Mouse (Mus musculus): ENCODE measurements around the gene Cxcl14.

The Cxcl14 gene

GRCm38 (mm10) chr13:56289998-56290397, 6.4 kb downstream of the Cxcl14 start:
- no peak for DNase-seq (ENCODE audit: low read depth)

- no peak for DNase-seq (ENCODE audit: low read depth)
These were observed 7.1 kb downstream of the Cxcl14 start for GRCm38 (mm10) chr13:56289261-56289660.

DNA sequence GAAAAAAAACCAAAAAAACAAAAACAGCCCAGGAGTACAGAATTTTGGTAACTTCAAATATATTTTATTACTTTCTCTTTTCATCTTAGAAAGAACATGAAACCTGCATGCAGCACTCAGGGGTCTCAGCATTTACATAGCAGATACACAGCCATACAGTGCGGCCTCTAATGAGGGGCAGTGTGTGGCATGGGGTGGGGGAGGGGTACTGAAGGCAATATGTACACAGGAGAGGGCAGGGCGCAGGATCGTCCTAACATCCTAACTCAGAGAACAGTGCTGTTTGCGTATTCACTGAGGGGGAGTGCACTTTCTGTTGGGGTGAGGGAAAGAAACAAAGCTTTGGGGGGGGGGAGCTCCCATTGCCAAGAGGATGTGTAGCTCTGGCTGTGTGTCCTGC, 7.8 kb downstream of the Cxcl14 start:
- DNase-seq (ENCODE audit: low read depth) = no peak

GRCm38 (mm10) chr13:56287091-56287490, 9.3 kb downstream of the Cxcl14 start:
- no peak for DNase-seq (ENCODE audit: low read depth)

- no peak for DNase-seq (ENCODE audit: low read depth)
These were observed 13.0 kb downstream of the Cxcl14 start for GRCm38 (mm10) chr13:56283321-56283720.

DNA sequence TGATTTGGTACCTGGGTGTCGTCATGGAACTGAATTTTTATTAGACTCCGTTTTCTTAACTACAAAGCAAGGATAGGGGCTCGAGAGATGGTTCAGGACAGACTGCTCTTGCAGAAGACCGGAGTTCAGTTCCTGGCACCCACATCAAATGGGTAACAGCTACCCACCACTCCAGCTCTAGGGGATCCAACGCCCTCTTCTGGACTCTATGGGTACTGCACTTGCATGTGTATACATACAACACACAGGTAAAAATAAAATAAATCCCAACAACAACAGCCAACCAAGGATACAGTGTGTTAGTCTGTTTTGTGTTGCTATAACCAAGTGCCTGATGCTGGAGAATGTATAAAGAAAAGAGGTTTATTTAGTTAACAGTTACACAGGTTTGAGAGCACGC, 16.0 kb downstream of the Cxcl14 start:
- no peak for DNase-seq (ENCODE audit: low read depth)

GRCm38 (mm10) chr13:56279439-56279838, 16.9 kb downstream of the Cxcl14 start:
- peak; percentile 81 for DNase-seq (ENCODE audit: low read depth)

GRCm38 (mm10) chr13:56275171-56275570, 21.2 kb downstream of the Cxcl14 start:
- DNase-seq (ENCODE audit: low read depth) = no peak

DNA sequence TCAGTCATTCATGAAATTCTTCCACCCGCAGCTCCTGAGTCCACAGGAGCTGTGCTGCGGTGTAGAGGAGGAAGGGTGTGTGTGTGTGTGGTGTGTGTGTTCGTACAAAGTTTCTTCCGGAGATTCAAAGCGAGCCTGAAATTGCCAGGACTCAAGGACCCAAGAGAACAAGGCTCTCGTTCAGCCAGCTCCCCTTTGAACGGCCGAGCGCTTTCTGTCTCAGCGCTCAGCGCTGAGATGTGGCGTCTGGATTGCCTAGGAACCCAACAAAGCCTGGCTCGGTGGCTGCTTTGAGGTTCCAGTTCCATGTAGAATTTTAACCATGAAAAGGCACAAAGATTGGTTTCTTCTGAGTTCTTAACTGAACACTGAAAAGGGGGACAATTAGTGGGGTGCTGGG, 26.2 kb downstream of the Cxcl14 start:
- no peak for DNase-seq (ENCODE audit: low read depth)

GRCm38 (mm10) chr13:56267396-56267795, 29.0 kb downstream of the Cxcl14 start:
- no peak for DNase-seq (ENCODE audit: low read depth)

DNA sequence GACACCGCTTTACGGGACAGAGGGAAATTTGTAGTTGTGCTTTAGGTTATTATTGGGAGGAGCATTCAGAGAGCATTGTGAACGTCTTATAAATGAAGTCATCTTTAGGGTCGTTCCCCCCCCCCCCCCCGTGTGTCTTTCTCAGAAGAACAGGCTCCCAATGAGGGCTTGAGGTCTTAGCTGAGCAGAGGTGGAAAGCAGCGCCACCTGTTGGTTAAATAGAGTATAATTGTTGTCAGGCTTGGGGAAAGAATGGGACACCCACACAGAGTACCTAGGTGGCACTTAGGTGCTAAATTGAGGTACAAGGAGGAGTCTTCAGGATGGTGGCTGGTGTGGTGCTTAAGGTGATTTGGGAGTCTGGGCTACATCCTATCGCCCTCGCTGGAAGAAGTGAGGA, 29.9 kb downstream of the Cxcl14 start:
- peak; percentile 65 for DNase-seq (ENCODE audit: low read depth)

DNA sequence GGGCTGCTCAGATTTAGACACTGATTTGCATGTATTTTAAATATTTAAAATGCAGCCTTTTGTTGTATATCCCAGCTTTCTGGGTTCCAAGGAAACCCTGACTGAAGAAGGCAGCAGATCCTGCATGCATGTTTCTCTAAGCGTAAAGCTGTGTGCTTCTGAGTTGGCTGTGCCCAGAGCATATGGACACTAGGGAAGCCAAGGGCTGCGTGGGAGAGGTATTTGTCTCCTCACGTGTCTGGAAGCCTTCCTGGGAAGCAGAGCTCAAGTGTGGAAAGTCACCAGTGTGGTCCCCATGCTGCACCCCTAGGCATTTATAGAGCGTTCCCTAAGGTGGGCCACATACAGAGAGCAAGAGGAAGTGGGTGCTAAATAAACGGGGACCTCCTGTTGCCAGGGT, 30.7 kb downstream of the Cxcl14 start:
- DNase-seq (ENCODE audit: low read depth) = no peak

DNA sequence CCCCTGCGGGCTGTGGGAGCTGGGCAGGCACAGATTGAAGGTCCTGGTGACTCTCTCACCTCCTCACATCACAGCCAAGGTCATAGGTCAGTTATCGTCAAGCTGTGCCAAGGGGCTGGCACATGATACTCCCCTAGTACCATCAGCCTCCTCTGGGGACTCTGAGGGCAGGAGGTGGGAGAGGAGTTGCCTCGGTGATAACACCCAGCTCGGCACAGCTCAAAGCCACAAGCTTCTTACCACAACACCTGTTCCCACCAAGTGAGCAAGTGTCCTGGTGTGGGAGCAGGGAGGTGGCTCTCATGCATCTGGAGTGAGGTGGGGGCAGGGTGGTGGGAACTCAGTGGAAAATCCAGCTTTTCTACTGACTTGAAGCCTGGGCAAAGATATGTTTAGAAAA, 34.1 kb downstream of the Cxcl14 start:
- DNase-seq (ENCODE audit: low read depth) = no peak

GRCm38 (mm10) chr13:56260344-56260780, 36.0 kb downstream of the Cxcl14 start:
- no peak for DNase-seq (ENCODE audit: low read depth)

DNA sequence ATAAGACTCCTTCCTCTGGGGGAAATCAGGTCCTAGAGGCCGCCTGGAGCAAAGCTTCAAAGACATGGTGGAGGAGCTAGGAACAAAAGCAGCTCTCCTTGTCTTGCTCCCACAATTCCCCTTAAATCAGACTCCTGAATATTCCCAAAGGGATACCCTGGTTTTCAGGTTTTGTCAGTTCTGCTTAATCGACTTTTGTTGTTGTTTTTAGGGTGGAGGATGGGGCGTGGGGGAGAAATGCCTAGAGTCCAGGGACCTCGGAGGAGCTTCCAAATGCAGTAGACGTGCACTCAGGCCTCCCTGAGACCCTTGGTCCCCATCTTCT, 36.5 kb downstream of the Cxcl14 start:
- no peak for DNase-seq (ENCODE audit: low read depth)

GRCm38 (mm10) chr13:56259021-56259925, 37.1 kb downstream of the Cxcl14 start:
- no peak for DNase-seq (ENCODE audit: low read depth)

DNA sequence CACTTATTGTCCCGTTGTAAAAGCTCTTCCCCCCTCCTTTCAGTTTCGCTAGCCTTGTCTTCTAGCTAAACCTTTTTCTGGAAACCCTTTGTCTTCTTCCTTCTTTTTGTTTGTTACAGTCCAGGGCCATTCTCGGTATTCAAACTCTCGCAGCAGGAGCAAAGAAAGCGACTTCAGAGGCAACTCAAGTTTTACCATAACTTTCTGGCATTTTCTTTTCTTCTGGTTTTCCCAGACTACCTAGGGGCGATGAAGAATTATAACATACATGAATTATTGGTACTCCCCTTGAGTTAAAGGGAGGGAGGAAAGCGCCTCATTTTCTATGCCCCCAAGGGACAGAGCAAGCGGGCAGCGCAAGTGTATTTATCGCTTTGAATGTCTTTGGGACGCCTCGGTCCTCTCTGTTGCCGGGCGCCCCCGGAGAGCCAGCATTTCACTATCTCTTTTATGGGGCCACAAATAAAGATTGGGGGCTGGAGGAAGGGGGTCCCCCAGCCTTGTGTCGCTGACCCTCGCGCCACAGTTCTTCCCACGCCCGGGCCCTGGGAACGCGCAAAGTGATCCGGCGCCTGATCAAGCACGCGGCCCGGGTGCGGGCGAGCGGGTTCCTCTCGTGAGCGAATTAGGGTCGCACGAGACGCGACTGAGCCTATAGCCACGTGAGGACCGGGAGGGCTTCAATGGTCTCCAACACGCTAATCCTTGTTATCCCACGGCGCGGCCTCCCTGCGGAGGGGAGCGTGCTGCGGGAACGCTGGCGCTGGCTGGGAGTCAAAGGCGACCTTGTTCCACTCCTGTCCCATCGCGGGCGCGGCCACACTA, 37.9 kb downstream of the Cxcl14 start:
- DNase-seq (ENCODE audit: low read depth) = no peak

- DNase-seq (ENCODE audit: low read depth) = no peak
These were observed 38.7 kb downstream of the Cxcl14 start for GRCm38 (mm10) chr13:56257469-56258153.

- no peak for DNase-seq (ENCODE audit: low read depth)
These were observed 39.5 kb downstream of the Cxcl14 start for GRCm38 (mm10) chr13:56256716-56257299.

- peak; percentile 31 for DNase-seq (ENCODE audit: low read depth)
These were observed 43.0 kb downstream of the Cxcl14 start for GRCm38 (mm10) chr13:56253379-56253778.

DNA sequence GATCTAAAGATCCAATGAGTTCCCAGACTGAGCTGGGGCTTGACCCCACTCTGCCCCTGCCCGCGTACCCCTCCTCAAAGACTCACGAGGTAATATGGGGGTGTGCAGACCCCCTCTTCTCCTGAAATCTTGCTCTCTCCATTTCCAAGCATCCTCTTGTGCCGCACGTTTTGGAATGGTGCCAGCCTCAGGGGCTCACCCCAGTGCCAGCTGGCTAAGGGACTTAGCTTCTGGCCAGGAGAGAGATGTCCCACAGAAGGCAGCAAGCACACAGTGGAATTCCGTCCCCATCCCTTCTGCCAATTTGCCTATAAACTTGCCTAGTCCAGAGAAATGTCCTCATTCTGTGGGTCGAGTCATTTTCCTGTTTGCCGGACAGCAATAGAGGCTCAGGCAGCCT, 43.6 kb downstream of the Cxcl14 start:
- DNase-seq (ENCODE audit: low read depth) = no peak

DNA sequence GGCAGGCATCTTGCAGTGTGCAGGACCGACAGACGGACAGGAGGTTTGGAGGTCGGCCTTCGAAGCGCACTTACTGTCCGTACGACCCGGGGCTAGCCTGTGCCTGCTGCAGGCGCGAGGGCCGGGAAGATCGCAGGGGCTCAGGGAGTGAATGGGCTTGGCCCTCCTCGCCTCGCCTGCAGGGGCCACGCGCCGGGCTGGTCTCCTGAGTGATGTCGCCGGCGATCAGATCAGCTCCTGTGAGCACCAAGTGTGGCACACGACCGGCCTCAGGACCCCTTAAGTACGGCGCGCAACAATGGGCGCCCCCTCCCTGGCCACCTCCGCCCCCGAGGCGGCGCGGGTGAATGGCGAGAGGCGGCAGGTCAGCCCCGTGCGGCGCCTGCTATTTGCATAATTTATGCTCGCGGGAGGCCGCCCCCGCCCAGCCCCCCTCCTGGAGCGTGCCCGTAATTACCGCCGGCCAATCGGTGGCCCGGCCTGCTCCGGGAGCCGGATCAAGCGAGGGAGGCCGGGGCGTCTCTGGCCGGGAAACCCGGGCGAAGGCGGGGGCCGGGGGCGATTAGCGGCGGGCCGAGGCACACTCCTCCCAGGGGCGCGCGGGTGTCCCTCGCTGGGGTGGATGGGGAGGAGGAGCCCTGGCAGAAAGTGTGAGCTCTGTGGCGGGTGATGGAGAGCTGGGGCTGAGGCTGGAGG, 44.3 kb downstream of the Cxcl14 start, which contains the start of gene Neurog1:
TSS of gene Neurog1 (minus strand) at position 240 of the 696 bp plus-strand sequence.
- DNase-seq (ENCODE audit: low read depth) = no peak

All from 416B (cell line).